Mouse (Mus musculus) testis, postnatal 14 days (tissue): ENCODE data around the gene Ammecr1.
A peak's percentile ranks its signal among the peaks of the same experiment; 100 is the strongest.

Experiments used
- DNase-seq: peaks from one replicate; pipeline ENCODE4 v3.0.0; 2021; ENCODE audit warnings: low spot score

The Ammecr1 gene

GRCm38 (mm10) chrX:142966008-142966966, at the start of gene Ammecr1:
Gene Ammecr1 (minus strand): TSS chrX:142966728.
- peak; percentile 82 for DNase-seq

DNA sequence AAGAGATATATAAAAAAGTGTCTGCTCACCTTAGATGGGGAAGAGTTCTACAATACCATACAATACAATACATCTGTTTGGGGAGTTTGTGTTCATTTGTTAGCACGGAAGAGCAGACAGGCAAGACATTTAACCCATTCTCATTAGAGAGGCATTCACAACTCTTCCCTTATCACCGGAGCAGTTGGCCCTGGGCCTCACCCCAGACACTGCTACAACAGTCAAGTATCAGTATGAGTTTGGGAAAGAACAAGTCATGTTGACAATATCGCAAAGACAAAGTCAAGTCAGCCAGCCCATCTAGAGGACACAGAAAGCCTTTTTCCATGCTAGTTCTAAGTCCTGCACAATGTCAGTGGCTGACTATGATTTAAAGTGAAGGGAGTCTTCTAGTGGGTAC, 47.6 kb upstream of the Ammecr1 start:
- no peak for DNase-seq

GRCm38 (mm10) chrX:143012334-143012733, 45.8 kb upstream of the Ammecr1 start:
- no peak for DNase-seq

- no peak for DNase-seq
These were observed 45.3 kb upstream of the Ammecr1 start for GRCm38 (mm10) chrX:143011865-143012264.

DNA sequence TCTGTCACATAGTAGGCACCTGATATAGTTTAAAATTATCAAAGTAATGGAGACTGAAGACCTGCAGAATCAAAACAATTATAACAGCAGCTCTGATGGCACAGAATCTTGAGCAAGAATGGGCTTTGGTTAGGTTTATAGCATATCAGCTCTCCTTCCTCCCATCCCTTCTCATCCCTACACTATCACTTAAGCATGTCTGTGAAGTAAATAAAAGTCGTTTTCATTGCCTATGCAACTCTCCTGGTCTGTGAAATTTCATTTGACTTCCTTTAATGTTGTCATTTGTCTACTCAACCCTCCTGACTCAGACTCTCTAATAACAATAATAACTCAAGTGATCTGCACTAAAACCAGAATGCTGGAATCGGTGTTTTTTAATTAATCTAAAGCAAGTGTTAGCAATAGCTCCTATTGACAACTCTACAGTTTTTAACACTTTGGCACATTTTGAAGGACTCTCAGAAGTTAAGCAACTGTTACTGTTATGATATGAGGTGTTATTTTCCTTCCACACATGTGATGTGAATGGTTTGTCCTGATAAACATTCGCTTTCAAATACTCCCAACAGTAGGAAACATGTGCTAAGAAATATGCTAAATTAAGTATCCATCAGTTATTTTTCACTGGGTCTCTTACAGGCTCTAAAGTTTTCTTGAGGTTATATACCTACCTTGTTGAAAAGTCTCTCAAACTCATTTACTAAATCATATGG, 37.8 kb upstream of the Ammecr1 start:
- DNase-seq, result no peak

GRCm38 (mm10) chrX:142997214-142997613, 30.7 kb upstream of the Ammecr1 start:
- DNase-seq, result no peak

- DNase-seq, result peak; percentile 3
These were observed 28.0 kb upstream of the Ammecr1 start for GRCm38 (mm10) chrX:142994514-142994913.

- DNase-seq, result no peak
These were observed 17.6 kb upstream of the Ammecr1 start for GRCm38 (mm10) chrX:142984170-142984569.

DNA sequence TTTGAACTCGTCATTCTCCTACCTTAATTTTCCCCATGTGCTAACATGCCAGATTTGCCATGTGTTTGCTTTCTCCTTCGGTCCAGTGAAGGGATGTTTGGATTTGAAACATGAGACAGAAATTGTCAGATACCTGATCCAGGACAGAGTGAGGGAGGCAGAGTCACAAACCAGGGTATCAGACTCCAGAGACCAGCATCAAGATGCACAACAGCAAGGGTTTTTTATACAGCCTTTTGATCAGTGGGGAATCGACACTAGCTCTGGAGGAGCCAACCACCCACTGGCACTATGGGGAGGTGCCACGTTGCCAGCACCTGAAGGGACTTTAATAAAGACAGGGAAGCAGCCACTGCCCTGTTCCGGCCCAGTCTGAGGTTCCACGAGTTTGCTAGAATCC, 17.1 kb upstream of the Ammecr1 start:
- DNase-seq, result no peak

DNA sequence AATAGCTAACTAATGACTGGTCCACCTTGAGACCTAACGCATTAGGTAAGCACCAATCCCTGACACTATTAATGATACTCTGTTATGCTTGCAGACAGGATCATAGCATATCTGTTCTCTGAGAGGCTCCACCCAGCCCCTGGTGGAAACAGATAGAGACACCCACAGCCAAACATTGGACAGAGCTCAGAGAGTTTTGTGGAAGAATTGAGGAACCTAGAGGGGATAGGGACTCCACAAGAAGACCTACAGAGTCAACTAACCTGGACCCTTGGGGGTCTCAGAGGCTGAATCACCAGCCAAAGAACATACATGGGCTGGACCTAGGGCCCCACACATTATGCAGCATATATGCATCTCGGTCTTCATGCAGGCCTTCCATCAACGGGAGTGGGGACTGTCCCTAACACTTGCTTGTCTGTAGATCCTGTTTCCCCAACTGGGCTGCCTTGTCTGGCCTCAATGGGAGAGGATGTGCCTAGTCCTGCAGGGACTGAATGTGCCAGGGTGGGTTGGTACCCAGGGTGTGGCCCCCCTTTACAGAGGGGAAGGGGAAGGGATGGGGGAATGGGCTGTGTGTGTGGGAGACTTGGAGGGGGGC, 15.1 kb upstream of the Ammecr1 start:
- no peak for DNase-seq

GRCm38 (mm10) chrX:142980855-142981529, 14.5 kb upstream of the Ammecr1 start:
- no peak for DNase-seq

DNA sequence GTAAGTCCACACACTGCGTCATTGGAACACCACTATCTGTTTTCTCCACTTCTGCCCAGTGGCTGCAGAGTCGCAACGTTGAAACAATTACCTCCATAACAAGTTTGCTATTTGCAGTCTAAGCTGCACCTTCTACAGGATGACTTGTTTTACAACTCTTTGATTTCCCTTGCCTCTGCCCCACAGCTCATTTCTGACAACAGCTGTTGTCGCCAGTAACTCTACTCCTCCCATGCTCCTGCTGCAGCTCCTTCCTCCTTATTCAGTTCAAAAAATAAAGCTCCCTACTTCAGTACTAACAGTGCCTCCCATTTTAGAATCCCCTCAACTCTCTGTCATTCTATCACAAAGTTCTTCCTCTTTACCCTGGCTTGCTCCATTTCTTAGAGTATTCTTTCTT, 12.7 kb upstream of the Ammecr1 start:
- no peak for DNase-seq

DNA sequence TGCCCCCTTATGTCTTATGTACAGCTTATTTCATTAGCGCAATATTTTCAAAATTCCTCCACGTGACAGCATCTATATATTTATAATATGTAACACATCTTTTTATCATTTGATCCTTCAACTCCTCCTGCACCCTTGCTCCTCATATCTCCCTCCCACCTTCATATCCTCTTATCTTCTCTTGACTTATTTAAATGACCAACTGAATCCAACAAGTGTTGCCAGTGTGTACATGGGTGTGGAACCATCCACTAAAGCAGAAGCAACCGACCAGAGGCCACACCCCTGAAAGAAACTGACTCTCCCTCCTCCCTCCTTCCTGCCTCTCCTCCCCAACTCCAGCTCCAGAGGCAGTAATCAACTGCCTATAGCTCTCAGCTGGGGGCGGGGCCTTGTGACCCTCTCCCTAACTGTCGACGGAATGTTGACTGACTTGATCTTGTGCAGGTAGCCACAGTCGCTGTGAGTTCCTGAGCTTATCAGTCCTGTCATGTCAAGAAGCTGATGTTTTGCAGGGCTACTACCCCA, 6.0 kb upstream of the Ammecr1 start:
- DNase-seq, result no peak

DNA sequence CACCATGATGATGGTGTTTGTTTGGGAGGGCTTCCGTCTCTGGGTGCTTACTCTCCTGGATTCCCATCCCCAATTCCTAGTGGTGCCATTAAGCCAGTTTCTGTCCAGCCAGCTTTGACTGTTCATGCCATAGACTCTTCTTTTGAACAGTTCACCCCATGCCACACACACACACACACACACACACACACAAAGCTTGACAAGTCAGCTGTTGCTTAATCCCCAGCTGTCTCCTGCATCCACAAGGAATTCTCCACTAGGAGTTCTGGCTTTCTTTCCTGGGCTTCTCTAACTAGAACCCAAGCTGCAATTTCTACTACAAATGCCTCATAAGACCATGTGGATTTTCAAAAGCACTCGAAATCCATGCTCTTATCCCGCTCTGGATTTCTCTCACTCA, 5.2 kb upstream of the Ammecr1 start:
- DNase-seq, result no peak

GRCm38 (mm10) chrX:142967067-142967466, 539 bp upstream of the Ammecr1 start:
- DNase-seq, result no peak

- DNase-seq, result no peak
These were observed 1.1 kb downstream of the Ammecr1 start for GRCm38 (mm10) chrX:142965236-142966007.

DNA sequence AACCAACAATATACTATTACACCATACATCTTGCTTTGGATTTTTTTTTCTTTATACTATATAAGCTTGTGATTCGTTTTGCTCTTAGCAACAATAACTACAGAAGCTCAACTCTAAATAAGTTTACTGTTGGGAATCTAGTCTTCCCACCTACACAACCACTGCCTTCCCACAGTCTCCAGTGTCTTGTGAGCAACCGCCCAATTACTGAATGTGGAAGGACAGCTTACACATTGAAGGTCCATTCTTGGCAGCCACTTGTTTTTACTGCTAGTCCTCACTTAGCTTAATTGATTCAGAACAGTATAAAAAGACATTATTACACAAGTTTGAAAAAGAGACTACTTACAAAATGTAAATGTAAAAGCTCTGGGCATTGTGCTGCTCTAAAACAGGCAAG, 6.1 kb downstream of the Ammecr1 start:
- no peak for DNase-seq

- no peak for DNase-seq
These were observed 6.7 kb downstream of the Ammecr1 start for GRCm38 (mm10) chrX:142959674-142960307.

DNA sequence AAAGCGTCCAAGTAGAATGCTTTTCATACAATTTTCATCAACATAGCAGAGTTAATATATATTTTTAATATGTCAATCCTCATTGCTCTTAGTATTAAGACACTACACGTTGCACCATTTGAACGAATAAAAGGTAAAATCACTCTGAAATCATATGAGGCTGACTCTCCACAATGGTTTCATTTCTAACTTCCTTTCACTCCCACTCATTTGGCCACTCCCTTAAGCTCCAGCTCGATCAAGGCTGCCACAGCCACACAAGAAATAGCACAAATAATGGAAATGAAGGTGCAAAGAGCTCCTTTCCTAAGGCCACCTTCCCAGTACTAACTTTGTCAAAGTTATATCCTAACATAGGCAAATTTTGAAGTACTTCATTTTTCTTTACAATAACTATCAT, 38.1 kb downstream of the Ammecr1 start:
- DNase-seq, result no peak

- no peak for DNase-seq
These were observed 49.1 kb downstream of the Ammecr1 start for GRCm38 (mm10) chrX:142917394-142917793.

- no peak for DNase-seq
These were observed 49.8 kb downstream of the Ammecr1 start for GRCm38 (mm10) chrX:142916719-142917118.
